Mouse (Mus musculus) bone marrow, adult 2 months (tissue): Measurements from ENCODE around the gene Glb1.

ENCODE experiments used
- CTCF ChIP-seq: fragments of 200-500 bp; IDR thresholded peaks from 2 replicates; pipeline ENCODE4 v1.5.1; 2011; ENCODE audit warnings: low read length, control low read depth; ENCODE audit not compliant: control insufficient read depth, insufficient read depth
- POLR2A ChIP-seq: fragments of 200-500 bp; IDR thresholded peaks from 2 replicates; pipeline ENCODE4 v1.6.1; 2011; ENCODE audit warnings: low read depth, mild to moderate bottlenecking, control low read depth, low read length, borderline replicate concordance; ENCODE audit not compliant: control insufficient read depth

DNA sequence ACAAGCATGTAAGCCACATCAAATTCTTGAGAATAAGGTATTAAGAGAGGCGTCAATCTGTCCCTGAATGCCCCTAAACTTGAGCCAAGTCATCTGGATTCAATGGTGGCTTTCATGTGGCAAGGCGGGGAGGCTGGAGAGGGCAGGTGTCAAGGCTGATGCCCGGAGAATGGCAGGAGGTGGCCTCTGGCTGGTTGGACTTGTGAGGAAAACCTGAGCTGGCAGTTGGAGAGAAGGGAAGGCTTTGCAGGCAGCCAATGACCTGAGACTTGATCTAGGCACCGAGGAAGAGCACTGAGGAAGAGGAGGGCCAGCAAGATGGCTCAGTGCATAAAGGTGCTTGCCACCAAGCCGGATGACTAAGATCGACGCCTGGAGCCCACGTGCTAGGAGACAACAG, 12.6 kb upstream of the Glb1 start:
- no peak for TF ChIP-seq POLR2A
- no peak for TF ChIP-seq CTCF
